Mouse (Mus musculus) bone marrow, adult 2 months (tissue): Measurements from ENCODE around the gene Uaca.

Experiments used
- CTCF ChIP-seq: fragments of 200-500 bp; IDR thresholded peaks from 2 replicates; pipeline ENCODE4 v1.5.1; 2011; ENCODE audit warnings: low read length, control low read depth; ENCODE audit not compliant: control insufficient read depth, insufficient read depth
- POLR2A ChIP-seq: fragments of 200-500 bp; IDR thresholded peaks from 2 replicates; pipeline ENCODE4 v1.6.1; 2011; ENCODE audit warnings: low read depth, mild to moderate bottlenecking, control low read depth, low read length, borderline replicate concordance; ENCODE audit not compliant: control insufficient read depth

DNA sequence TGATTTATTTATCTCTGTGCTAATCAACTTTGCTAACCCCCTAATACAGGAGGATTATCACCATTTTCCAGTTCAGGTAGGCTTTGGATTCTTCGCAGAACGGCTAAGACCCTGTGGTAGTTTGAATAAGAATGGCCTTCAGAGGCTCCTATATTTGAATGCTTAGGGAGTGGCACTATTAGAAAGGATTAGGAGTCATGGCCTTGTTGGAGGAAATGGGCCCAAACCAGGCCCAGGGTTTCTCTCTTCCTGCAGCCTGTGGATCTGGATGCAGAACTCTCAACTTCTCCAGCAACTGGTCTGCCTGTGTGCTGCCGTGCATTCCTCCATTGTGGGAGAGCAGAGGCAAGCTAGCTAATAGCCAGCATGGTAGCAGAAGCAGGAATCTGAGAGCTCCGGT, 27.2 kb downstream of the Uaca start:
- no peak for TF ChIP-seq CTCF
- no peak for TF ChIP-seq POLR2A
